Mouse (Mus musculus) small intestine, adult 2 months (tissue): ENCODE results near the gene Timp2.

Experiments
- CTCF ChIP-seq: fragments of 200-500 bp; IDR thresholded peaks from 2 replicates; pipeline ENCODE4 v1.5.1; 2012; ENCODE audit warnings: low read depth, mild to moderate bottlenecking, control low read depth, inconsistent platforms, low read length, moderate library complexity, mixed read lengths; ENCODE audit not compliant: insufficient replicate concordance, insufficient read length; ENCODE audit errors: extremely low read depth
- POLR2A ChIP-seq: fragments of 200-500 bp; IDR thresholded peaks from 2 replicates; pipeline ENCODE4 v1.6.1; 2012; ENCODE audit warnings: low read depth, mild to moderate bottlenecking, control low read depth, inconsistent platforms, low read length, moderate library complexity

DNA sequence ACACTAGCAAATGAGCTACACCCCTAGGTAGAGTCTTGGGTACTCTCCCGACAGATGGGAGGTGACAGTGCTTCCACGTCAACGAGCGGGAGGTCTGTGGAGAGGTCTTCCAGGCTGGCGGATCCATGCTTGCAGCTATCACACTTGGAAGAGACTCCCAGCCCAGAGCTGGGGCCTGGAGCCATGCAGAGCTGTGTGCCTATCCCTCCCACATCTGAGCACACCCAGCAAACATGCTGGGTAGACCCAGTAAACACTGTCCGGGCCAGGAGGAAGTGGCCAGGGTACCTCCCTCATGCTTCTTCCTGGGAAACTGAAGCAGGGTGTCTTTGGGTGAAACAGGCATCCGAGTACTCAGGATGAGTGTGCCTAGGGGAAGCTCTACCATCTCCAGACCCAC, 5.0 kb upstream of the Timp2 start:
- TF ChIP-seq POLR2A (no peak), CTCF (no peak)
